Mouse (Mus musculus): ENCODE results near the gene Esyt1.

Esyt1 gene

GRCm38 (mm10) chr10:128474366-128474765 lies 51.3 kb downstream of the Esyt1 start:
- no peak for DNase-seq

GRCm38 (mm10) chr10:128460270-128460630 lies 65.4 kb downstream of the Esyt1 start:
- no peak for DNase-seq

Measured in cerebellum, adult 8-10 months (tissue).